Mouse (Mus musculus) hindbrain, embryonic 14.5 days (tissue): ENCODE measurements around the gene Ap4s1. TPM values are rescaled to one million over a fixed set of nuclear protein-coding genes. Genes with fewer than 3 reads are reported as not detected.

Source experiments
- ATAC-seq: fragments of 200-750 bp; cut with Nextera tagmentation; 2 replicates; pipeline ENCODE4 v1.8.0; 2017; ENCODE audit warnings: moderate number of reproducible peaks, mild to moderate bottlenecking, moderate TSS enrichment, moderate library complexity; ENCODE audit not compliant: low FRiP score
- DNase-seq: peaks from one replicate; pipeline ENCODE4 v3.0.0-alpha.2; 2015; ENCODE audit warnings: low spot score
- H3K27ac ChIP-seq: fragments of 300-500 bp; sonication (generic); 2 replicates; pipeline ENCODE4 v1.5.1; 2014; ENCODE audit warnings: mild to moderate bottlenecking, moderate library complexity
- H3K27me3 ChIP-seq: fragments of 300-500 bp; sonication (generic); 2 replicates; pipeline ENCODE4 v1.6.1; 2014; ENCODE audit warnings: mild to moderate bottlenecking, low read length, mixed read lengths; ENCODE audit not compliant: control insufficient read depth, insufficient read depth
- H3K36me3 ChIP-seq: fragments of 300-500 bp; sonication (generic); replicated peaks from 2 replicates; pipeline ENCODE4 v1.6.1; 2014; ENCODE audit not compliant: control insufficient read depth, insufficient read depth
- H3K4me1 ChIP-seq: fragments of 300-500 bp; sonication (generic); replicated peaks from 2 replicates; pipeline ENCODE4 v1.6.1; 2014; ENCODE audit warnings: antibody characterized with exemption, low read length, mixed read lengths; ENCODE audit not compliant: control insufficient read depth, insufficient read depth
- H3K4me2 ChIP-seq: fragments of 300-500 bp; sonication (generic); replicated peaks from 2 replicates; pipeline ENCODE4 v1.6.1; 2014; ENCODE audit warnings: mild to moderate bottlenecking, moderate library complexity
- H3K4me3 ChIP-seq: fragments of 300-500 bp; sonication (generic); replicated peaks from 2 replicates; pipeline ENCODE4 v1.5.1; 2014; ENCODE audit warnings: mild to moderate bottlenecking, low read length
- H3K9ac ChIP-seq: fragments of 300-500 bp; sonication (generic); 2 replicates; pipeline ENCODE4 v1.6.1; 2014
- H3K9me3 ChIP-seq: fragments of 300-500 bp; sonication (generic); 2 replicates; pipeline ENCODE4 v1.6.1; 2016; ENCODE audit warnings: low read length; ENCODE audit not compliant: control insufficient read depth
- WGBS: fragments of 180-500 bp; shearing (Covaris S2); extraction: QIAGEN DNeasy Blood & Tissue Kit; methylation state at CpG from one replicate; pipeline ENCODE4 v1.1.7; 2014; 5-methylcytosine and 5-hydroxymethylcytosine counted together
- polyA plus RNA-seq: library from polyadenylated mRNA; unstranded; fragments of >200 nt; fragmentation: Nextera tagmentation; extraction: Ambion mirVana; gene quantifications from 2 replicates; pipeline ENCODE4 v1.2.1, GENCODE M21; 2014

The Ap4s1 gene
- polyA plus RNA-seq, 1 experiment from 2014 or later: 60.9 TPM

- H3K4me1 ChIP-seq: no peaks in the 10 kb centered on the region
- H3K9me3 ChIP-seq: no peaks in the 10 kb centered on the region
- DNase-seq (no peak), ATAC-seq (0 out of 2 replicates have a peak, but pooled peaks have one; percentile 16)
- no peaks in the 10 kb centered on the region for H3K36me3 ChIP-seq
- 60% methylated on average over 8 of the region's 8 CpGs for WGBS
- no peak overlapping the region for H3K9ac ChIP-seq
- H3K4me2 ChIP-seq: no peak overlapping the region
- no peak overlapping the region for H3K4me3 ChIP-seq
- no peak overlapping the region for H3K27ac ChIP-seq
- H3K27me3 ChIP-seq: no peaks in the 10 kb centered on the region
Observed at GRCm38 (mm10) chr12:51699623-51700393, 9.0 kb downstream of the Ap4s1 start.

GRCm38 (mm10) chr12:51701723-51702122 lies 10.9 kb downstream of the Ap4s1 start:
- DNase-seq: no peak
- Histone ChIP-seq H3K4me2 (no peak overlapping the region), H3K27me3 (no peaks in the 10 kb centered on the region), H3K27ac (no peak overlapping the region), H3K4me1 (no peaks in the 10 kb centered on the region), H3K4me3 (no peak overlapping the region), H3K9me3 (no peaks in the 10 kb centered on the region), H3K9ac (no peak overlapping the region), H3K36me3 (no peaks in the 10 kb centered on the region)
- no peak for ATAC-seq

- Histone ChIP-seq H3K4me2 (no peak overlapping the region), H3K27ac (no peak overlapping the region), H3K9ac (no peak overlapping the region), H3K4me3 (no peak overlapping the region), H3K9me3 (no peaks in the 10 kb centered on the region), H3K36me3 (no peaks in the 10 kb centered on the region), H3K4me1 (no peaks in the 10 kb centered on the region), H3K27me3 (no peaks in the 10 kb centered on the region)
- DNase-seq (no peak), ATAC-seq (no peak)
- WGBS: 28% methylated on average over 1 of the region's 1 CpGs
Observed at GRCm38 (mm10) chr12:51703859-51704258, 13.0 kb downstream of the Ap4s1 start.

GRCm38 (mm10) chr12:51704572-51704971 lies 13.7 kb downstream of the Ap4s1 start:
- Histone ChIP-seq H3K4me3 (no peak overlapping the region), H3K4me2 (no peak overlapping the region), H3K27ac (no peak overlapping the region), H3K9me3 (no peaks in the 10 kb centered on the region), H3K9ac (no peak overlapping the region), H3K27me3 (no peaks in the 10 kb centered on the region), H3K4me1 (no peaks in the 10 kb centered on the region), H3K36me3 (no peaks in the 10 kb centered on the region)
- WGBS: 67% methylated on average over 7 of the region's 7 CpGs
- DNase-seq (no peak), ATAC-seq (no peak)

GRCm38 (mm10) chr12:51705778-51706177 lies 14.9 kb downstream of the Ap4s1 start:
- no peak overlapping the region for H3K4me2 ChIP-seq
- H3K27me3 ChIP-seq: no peaks in the 10 kb centered on the region
- H3K9ac ChIP-seq: no peak overlapping the region
- no peak for ATAC-seq
- no peak overlapping the region for H3K27ac ChIP-seq
- 82% methylated on average over 12 of the region's 12 CpGs for WGBS
- H3K9me3 ChIP-seq: no peaks in the 10 kb centered on the region
- no peaks in the 10 kb centered on the region for H3K36me3 ChIP-seq
- H3K4me1 ChIP-seq: no peaks in the 10 kb centered on the region
- H3K4me3 ChIP-seq: no peak overlapping the region
- no peak for DNase-seq

- no peaks in the 10 kb centered on the region for H3K27me3 ChIP-seq
- no peak overlapping the region for H3K9ac ChIP-seq
- no peak overlapping the region for H3K4me3 ChIP-seq
- WGBS: 92% methylated on average over 5 of the region's 5 CpGs
- no peaks in the 10 kb centered on the region for H3K4me1 ChIP-seq
- no peak overlapping the region for H3K27ac ChIP-seq
- no peak for ATAC-seq
- H3K36me3 ChIP-seq: no peaks in the 10 kb centered on the region
- H3K4me2 ChIP-seq: no peak overlapping the region
- no peaks in the 10 kb centered on the region for H3K9me3 ChIP-seq
- no peak for DNase-seq
Observed at GRCm38 (mm10) chr12:51706673-51707235, 15.9 kb downstream of the Ap4s1 start.

GRCm38 (mm10) chr12:51708941-51709686 lies 18.3 kb downstream of the Ap4s1 start:
- WGBS: 72% methylated on average over 14 of the region's 14 CpGs
- Histone ChIP-seq H3K27ac (no peak overlapping the region), H3K27me3 (no peaks in the 10 kb centered on the region), H3K4me3 (no peak overlapping the region), H3K4me1 (no peaks in the 10 kb centered on the region), H3K9ac (no peak overlapping the region), H3K4me2 (no peak overlapping the region), H3K36me3 (no peaks in the 10 kb centered on the region), H3K9me3 (no peaks in the 10 kb centered on the region)
- ATAC-seq (no peak), DNase-seq (no peak)

- WGBS: 73% methylated on average over 3 of the region's 3 CpGs
- Histone ChIP-seq H3K4me2 (no peak overlapping the region), H3K4me1 (no peaks in the 10 kb centered on the region), H3K9me3 (no peaks in the 10 kb centered on the region), H3K27ac (no peak overlapping the region), H3K9ac (no peak overlapping the region), H3K4me3 (no peak overlapping the region), H3K27me3 (no peaks in the 10 kb centered on the region), H3K36me3 (no peaks in the 10 kb centered on the region)
- DNase-seq: no peak
- ATAC-seq: no peak
Observed at GRCm38 (mm10) chr12:51709741-51710140, 18.9 kb downstream of the Ap4s1 start.

GRCm38 (mm10) chr12:51710154-51710553 lies 19.3 kb downstream of the Ap4s1 start:
- H3K27ac ChIP-seq: no peak overlapping the region
- no peaks in the 10 kb centered on the region for H3K4me1 ChIP-seq
- ATAC-seq (no peak), DNase-seq (no peak)
- no peaks in the 10 kb centered on the region for H3K9me3 ChIP-seq
- H3K4me3 ChIP-seq: no peak overlapping the region
- H3K36me3 ChIP-seq: no peaks in the 10 kb centered on the region
- 74% methylated on average over 5 of the region's 5 CpGs for WGBS
- H3K4me2 ChIP-seq: no peak overlapping the region
- no peaks in the 10 kb centered on the region for H3K27me3 ChIP-seq
- H3K9ac ChIP-seq: no peak overlapping the region
